Mouse (Mus musculus) lung, postnatal 10 days (tissue): ENCODE measurements around the gene Gdi2.
"Not testable (repeated sequence)": the region's sequence is repeated elsewhere in the genome, so short reads cannot be mapped to it uniquely, and the experiment has no call there.

ENCODE experiments used
- DNase-seq: peaks from one replicate; pipeline ENCODE4 v3.0.0; 2021

Gdi2 gene

GRCm38 (mm10) chr13:3537594-3538222, at the start of gene Gdi2:
TSS of gene Gdi2 (plus strand) at chr13:3538063.
- DNase-seq: peak; percentile 98

GRCm38 (mm10) chr13:3495526-3495925, 42.3 kb upstream of the Gdi2 start:
- no peak for DNase-seq

- DNase-seq: not testable (repeated sequence)
Observed at GRCm38 (mm10) chr13:3501014-3501413, 36.8 kb upstream of the Gdi2 start.

- DNase-seq: not testable (repeated sequence)
Observed at GRCm38 (mm10) chr13:3515351-3515750, 22.5 kb upstream of the Gdi2 start.

DNA sequence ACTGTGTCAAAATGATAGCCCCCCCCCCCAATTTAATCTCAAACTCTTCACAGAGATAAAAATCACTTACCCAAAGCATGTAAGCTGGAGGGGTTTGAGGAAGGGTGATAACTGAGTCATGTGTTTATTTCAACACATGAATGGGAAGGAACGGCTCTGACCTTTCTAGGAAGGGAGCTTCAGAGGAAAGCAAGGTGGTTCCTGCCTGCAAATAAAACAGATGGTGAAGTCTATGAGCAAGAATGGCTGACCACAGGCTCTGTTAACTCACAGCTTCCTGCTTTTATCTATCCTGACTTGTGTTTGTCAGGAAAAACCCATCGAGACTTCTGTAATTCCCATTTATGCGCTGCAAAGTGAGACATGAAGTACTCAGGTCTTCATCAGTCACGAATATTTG, 18.5 kb upstream of the Gdi2 start:
- DNase-seq: not testable (repeated sequence)

DNA sequence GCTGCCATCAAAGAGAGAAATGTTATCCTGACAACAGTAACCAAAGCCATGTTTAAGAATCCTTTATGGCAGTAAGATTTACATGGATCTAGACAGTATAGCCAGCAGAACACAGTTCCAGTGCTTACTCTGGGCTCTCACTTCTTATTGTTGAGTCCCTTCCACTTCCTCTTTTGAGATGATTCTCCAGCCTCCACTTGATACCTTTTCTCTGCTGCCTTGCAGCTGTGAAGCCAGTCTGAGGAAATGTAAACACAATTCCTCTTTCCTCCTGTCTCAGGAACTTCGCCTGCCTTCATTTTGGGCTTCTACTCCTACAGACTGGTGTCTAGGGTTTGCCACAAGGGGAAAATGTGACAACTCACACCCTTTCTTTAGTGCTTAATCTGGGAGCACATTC, 17.9 kb upstream of the Gdi2 start:
- DNase-seq: not testable (repeated sequence)

GRCm38 (mm10) chr13:3523459-3523858, 14.4 kb upstream of the Gdi2 start:
- peak; percentile 51 for DNase-seq

GRCm38 (mm10) chr13:3523946-3524345, 13.9 kb upstream of the Gdi2 start:
- DNase-seq: no peak

- no peak for DNase-seq
Observed at GRCm38 (mm10) chr13:3525611-3526051, 12.2 kb upstream of the Gdi2 start.

- DNase-seq: no peak
Observed at GRCm38 (mm10) chr13:3526328-3526727, 11.5 kb upstream of the Gdi2 start.

DNA sequence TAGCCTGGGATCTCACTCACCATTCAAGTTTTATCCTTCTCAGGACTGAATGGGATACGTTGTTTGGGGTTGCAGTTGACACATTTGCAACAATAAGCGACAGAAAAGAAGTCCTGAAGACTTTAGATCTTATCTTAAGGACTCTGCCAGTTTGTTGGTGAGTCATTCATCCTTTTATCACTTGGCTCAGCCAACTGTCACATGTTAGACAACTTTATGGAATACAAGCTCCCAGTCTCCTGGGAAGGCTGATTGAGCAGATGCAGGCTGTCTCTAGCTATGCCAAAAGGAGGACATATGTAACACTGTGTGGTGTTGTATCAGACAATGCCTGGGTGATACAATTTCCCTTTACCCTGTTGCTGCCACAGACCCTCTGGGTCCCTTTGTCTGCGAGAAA, 7.4 kb upstream of the Gdi2 start:
- DNase-seq: no peak

DNA sequence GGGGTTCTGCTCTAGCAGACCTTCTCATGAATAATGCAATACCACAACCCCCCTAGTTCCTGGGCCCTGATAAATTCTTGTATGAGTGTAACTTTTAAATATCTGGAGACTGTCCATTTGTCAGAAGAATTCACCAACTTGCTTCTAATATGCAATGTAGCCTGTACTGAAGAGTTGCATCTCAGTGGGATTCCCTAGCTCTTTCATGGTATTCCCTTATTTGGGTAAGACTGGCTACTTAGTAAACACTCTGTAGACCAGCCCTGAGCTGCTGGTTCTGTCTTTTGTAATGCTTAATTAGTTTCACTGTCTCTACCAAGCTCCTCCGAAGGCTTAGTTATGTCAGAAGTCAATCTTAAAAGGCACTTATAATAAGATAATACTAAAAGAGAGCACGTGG, 6.7 kb upstream of the Gdi2 start:
- not testable (repeated sequence) for DNase-seq

DNA sequence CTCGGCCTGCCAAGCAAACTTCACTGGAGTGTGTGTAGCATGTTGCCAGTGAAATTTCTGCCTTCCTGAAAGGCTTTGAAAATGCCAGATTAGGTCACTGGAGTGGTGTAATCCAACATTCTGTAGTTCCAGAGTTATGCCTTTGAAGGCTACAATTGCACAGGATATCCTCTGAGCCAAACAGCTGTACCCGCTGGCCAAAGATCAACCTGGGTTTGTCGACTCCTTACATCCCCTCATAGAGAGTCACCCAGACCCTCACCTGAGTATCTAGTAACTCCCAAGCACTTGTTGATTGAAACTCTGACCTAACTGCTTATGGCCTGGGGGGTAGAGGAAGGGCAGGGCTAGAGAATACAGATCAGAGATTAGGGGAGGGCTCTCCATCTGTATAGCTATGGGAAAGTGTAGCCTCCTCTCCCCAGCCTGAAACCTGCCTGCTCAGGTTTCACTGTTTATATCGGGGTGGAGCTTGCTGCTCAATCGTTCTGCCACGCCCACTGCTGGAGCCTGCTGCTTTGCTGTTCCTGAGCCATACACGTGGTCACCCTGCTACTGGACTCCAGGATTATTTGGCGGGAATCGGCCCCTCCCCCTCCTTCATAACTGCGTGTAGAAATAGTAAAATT, 6.1 kb upstream of the Gdi2 start:
- DNase-seq: no peak

GRCm38 (mm10) chr13:3532451-3532850, 5.4 kb upstream of the Gdi2 start:
- DNase-seq: no peak

GRCm38 (mm10) chr13:3534146-3534545, 3.7 kb upstream of the Gdi2 start:
- DNase-seq: no peak

GRCm38 (mm10) chr13:3538223-3538968, 533 bp downstream of the Gdi2 start:
- peak; percentile 91 for DNase-seq

DNA sequence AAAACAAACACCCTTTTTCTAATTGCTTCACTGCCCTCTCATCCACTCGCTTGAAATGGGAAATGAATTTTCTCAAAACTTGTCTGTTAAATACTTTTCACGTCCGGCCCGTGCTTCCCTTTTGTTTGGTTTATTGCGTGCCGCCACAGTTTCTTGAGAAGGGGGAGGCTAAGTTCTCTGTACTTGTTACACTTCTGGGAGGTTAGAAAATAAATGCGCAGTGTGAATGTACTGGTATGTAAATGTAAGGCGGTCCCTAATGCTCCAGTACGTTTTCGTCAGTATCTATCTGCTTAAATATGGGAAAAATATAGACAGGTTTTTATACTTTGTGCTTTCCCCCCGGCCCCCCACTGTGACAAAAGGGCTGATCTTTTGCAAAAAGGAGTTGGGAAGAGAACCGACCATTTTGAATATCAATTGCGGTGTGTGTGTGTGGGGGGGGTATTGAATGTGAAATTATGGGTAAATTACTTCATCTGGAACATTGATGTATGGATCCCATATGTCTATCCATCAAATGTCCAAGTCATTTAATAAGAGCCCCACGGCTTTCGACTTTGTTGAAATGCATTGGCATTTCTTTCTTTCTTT, 1.2 kb downstream of the Gdi2 start:
- DNase-seq: no peak

GRCm38 (mm10) chr13:3540166-3540565, 2.3 kb downstream of the Gdi2 start:
- DNase-seq: no peak

- no peak for DNase-seq
Observed at GRCm38 (mm10) chr13:3541159-3541782, 3.4 kb downstream of the Gdi2 start.

DNA sequence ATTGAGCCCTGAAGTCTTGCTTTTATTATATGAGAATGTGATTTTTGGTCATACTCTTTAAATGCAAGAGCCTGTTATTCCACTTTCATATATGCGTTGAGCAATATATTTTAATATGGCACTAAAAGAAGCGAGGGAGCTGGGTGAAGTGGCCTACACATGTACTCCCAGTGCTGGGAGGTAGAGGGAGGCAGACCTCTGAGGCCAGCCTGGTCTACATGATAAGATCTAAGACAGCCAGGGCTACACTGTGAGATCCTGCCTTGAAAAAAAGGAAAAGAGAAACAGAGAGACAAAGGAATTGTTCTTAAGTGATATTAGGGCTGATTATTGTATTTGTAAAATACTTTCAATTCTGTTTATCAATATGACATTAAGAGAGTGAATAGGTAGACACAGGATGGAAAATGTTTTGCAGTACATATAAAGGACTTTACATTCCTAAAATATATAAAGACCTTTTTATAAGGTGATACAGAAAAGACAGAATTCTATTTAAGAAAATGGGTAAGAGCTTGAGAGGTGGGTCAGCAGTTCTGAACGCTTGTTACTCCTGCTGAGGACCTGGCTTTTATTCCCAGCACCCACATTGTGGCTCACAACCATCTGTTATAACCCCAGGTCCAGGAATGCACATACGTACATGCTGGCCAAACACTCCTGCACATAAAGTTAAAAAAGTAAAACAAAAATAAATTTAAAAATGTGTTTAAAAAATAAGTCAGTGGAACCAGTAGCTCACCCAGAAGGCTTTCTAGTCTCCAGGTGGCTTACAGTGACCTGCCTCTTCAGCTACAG, 6.4 kb downstream of the Gdi2 start:
- DNase-seq: no peak

DNA sequence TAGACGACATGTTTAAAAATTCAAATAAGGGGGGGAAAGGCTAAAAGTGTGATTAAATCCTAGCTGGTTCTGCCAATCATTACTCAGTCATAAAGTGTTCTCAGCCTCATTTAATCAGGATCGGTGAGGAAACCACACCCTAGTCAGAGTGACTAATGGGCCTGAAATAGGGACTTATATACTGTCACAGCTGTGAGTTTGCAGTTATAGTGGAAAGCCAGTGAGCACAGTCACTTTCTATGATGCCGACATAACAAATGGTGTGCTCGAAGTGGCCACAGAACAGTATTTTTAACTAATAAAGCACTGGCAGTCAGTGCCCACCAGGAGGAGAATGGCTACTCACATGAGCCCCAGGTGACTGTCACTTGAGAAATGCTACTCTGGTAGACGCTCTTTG, 7.1 kb downstream of the Gdi2 start:
- no peak for DNase-seq

GRCm38 (mm10) chr13:3547410-3547809, 9.5 kb downstream of the Gdi2 start:
- DNase-seq: no peak
